Mouse (Mus musculus) midbrain, embryonic 13.5 days (tissue): ENCODE measurements around the gene Pdzd3. TPM values are rescaled to one million over a fixed set of nuclear protein-coding genes. Genes with fewer than 3 reads are reported as not detected.

Source experiments
- polyA plus RNA-seq: library from polyadenylated mRNA; unstranded; fragments of >200 nt; fragmentation: Nextera tagmentation; extraction: Ambion mirVana; gene quantifications from 2 replicates; pipeline ENCODE4 v1.2.1, GENCODE M21; 2015

The Pdzd3 gene
- polyA plus RNA-seq, 1 experiment from 2014 or later, result 0.48 TPM

Other genes starting within 250 kb of the Pdzd3 start
- 0.30 and 0.52 TPM in 2 replicates for gene Thy1, start 208.1 kb downstream of the Pdzd3 start, polyA plus RNA-seq
- 4.5 and 8.3 TPM in 2 replicates for gene Usp2, start 184.4 kb downstream of the Pdzd3 start, polyA plus RNA-seq
- 0.16 TPM in 1 of 2 replicates, not detected in the other for gene Mfrp, start 149.7 kb downstream of the Pdzd3 start, polyA plus RNA-seq
- 1.9 and 2.5 TPM in 2 replicates for gene C1qtnf5, start 144.2 kb downstream of the Pdzd3 start, polyA plus RNA-seq
- gene Gm49380, start 138.0 kb downstream of the Pdzd3 start, polyA plus RNA-seq, result 0.24 and 0.36 TPM in 2 replicates
- 29.9 and 32.7 TPM in 2 replicates for gene Rnf26, start 138.0 kb downstream of the Pdzd3 start, polyA plus RNA-seq
- gene Mcam, start 117.0 kb downstream of the Pdzd3 start, polyA plus RNA-seq, result 11.6 and 13.7 TPM in 2 replicates
- 26.2 and 28.5 TPM in 2 replicates for gene Cbl, start 17.4 kb downstream of the Pdzd3 start, polyA plus RNA-seq
- not detected in 2 replicates for gene Ccdc153, start 10.8 kb downstream of the Pdzd3 start, polyA plus RNA-seq
- gene Nlrx1, start 17.1 kb upstream of the Pdzd3 start, polyA plus RNA-seq, result 3.3 and 3.5 TPM in 2 replicates
- 17.3 and 18.1 TPM in 2 replicates for gene Abcg4, start 37.1 kb upstream of the Pdzd3 start, polyA plus RNA-seq
- gene Hinfp, start 54.2 kb upstream of the Pdzd3 start, polyA plus RNA-seq, result 37.5 and 38.5 TPM in 2 replicates
- 23.0 and 27.3 TPM in 2 replicates for gene C2cd2l, start 68.8 kb upstream of the Pdzd3 start, polyA plus RNA-seq
- gene Dpagt1, start 74.5 kb upstream of the Pdzd3 start, polyA plus RNA-seq, result 40.8 TPM in 2 replicates
- 193 and 209 TPM in 2 replicates for gene H2afx, start 83.2 kb upstream of the Pdzd3 start, polyA plus RNA-seq
- 72.3 and 72.9 TPM in 2 replicates for gene Hmbs, start 92.8 kb upstream of the Pdzd3 start, polyA plus RNA-seq
- 41.2 and 41.6 TPM in 2 replicates for gene Vps11, start 110.2 kb upstream of the Pdzd3 start, polyA plus RNA-seq
- 28.1 and 28.4 TPM in 2 replicates for gene Hyou1, start 128.0 kb upstream of the Pdzd3 start, polyA plus RNA-seq
- 34.7 and 35.9 TPM in 2 replicates for gene Slc37a4, start 145.4 kb upstream of the Pdzd3 start, polyA plus RNA-seq
- 1,334 and 1,353 TPM in 2 replicates for gene Rps25, start 155.7 kb upstream of the Pdzd3 start, polyA plus RNA-seq
- 357 and 364 TPM in 2 replicates for gene Trappc4, start 156.1 kb upstream of the Pdzd3 start, polyA plus RNA-seq
- gene Ccdc84, start 167.1 kb upstream of the Pdzd3 start, polyA plus RNA-seq, result 36.7 and 40.7 TPM in 2 replicates
- gene Foxr1, start 189.7 kb upstream of the Pdzd3 start, polyA plus RNA-seq, result not detected in 2 replicates
- not detected in 2 replicates for gene Upk2, start 203.5 kb upstream of the Pdzd3 start, polyA plus RNA-seq
- 8.0 and 9.2 TPM in 2 replicates for gene Bcl9l, start 231.4 kb upstream of the Pdzd3 start, polyA plus RNA-seq